Mouse (Mus musculus) regulatory T cell (primary cell): ENCODE results near the gene Vmn1r195.
"Not testable (repeated sequence)": the region's sequence is repeated elsewhere in the genome, so short reads cannot be mapped to it uniquely, and the experiment has no call there.

Experiments
- in situ Hi-C: fragments of 300-600 bp; cut with MboI, MseI; formaldehyde crosslinking; loops from one replicate; pipeline ENCODE4 v1.15.1; 2025; ENCODE audit warnings: high pct_unique_total_duplicates

The Vmn1r195 gene

DNA sequence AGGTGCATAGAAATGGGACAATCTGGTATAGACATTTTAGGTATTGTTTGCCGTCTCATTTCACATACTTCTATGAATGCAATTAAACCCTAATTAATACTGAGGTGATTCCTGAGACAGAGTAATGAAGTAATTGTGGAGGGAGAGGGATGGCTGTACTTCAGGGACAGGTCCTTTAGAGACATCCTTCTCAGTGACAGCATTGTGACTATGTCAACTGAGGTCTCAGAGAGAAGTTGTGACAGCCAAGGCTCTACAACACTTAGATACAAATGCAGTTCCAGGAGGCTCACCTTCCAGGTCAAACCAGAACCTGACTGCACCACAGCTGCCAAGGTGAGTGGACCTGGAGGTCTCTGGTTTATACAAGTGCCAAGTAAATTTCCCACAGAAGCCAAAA, at the start of gene Vmn1r195:
TSS of gene Vmn1r195 (plus strand) at position 301 of the 400 bp plus-strand sequence.
- in situ Hi-C loops = not testable (repeated sequence)

- in situ Hi-C loops = not testable (repeated sequence)
Measured at GRCm38 (mm10) chr13:22223060-22223459, 47.3 kb upstream of the Vmn1r195 start, which contains the start of gene Vmn1r193. Gene Vmn1r193, minus strand, starts transcription at chr13:22223160.

- in situ Hi-C loops = no loop called here
Measured at GRCm38 (mm10) chr13:22243915-22244314, 26.4 kb upstream of the Vmn1r195 start, which contains the start of gene Vmn1r194. Gene Vmn1r194, plus strand, starts transcription at chr13:22244215.

- in situ Hi-C loops = no loop called here
Measured at GRCm38 (mm10) chr13:22271721-22272120, 1.4 kb downstream of the Vmn1r195 start.

- in situ Hi-C loops = no loop called here
Measured at GRCm38 (mm10) chr13:22284578-22284977, 14.3 kb downstream of the Vmn1r195 start.

GRCm38 (mm10) chr13:22289620-22290019, 19.3 kb downstream of the Vmn1r195 start, which contains the start of gene Vmn1r196:
Gene Vmn1r196, plus strand, starts transcription at chr13:22289920.
- in situ Hi-C loops = no loop called here

- in situ Hi-C loops = not testable (repeated sequence)
Measured at GRCm38 (mm10) chr13:22308075-22308474, 37.8 kb downstream of the Vmn1r195 start.

DNA sequence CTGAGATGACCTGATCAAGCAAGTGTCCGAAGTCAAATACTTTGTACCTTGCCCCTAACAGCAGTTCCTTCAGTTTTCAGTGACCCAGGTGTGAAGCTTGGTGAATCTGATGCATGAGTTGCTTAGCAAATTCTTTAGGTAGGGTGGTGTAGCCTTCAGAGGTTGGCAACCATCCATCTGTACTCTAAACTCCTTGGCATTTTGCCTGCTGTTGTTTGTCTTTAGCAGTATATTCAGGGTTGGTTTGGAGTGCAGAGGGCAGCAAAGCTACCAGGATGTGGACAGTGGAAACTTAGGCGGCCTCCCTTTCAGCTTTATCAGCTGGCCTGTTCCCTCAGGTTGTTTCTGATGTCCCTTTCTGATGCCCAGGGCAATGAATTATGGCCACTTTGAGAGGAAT, 45.0 kb downstream of the Vmn1r195 start:
- in situ Hi-C loops = no loop called here

DNA sequence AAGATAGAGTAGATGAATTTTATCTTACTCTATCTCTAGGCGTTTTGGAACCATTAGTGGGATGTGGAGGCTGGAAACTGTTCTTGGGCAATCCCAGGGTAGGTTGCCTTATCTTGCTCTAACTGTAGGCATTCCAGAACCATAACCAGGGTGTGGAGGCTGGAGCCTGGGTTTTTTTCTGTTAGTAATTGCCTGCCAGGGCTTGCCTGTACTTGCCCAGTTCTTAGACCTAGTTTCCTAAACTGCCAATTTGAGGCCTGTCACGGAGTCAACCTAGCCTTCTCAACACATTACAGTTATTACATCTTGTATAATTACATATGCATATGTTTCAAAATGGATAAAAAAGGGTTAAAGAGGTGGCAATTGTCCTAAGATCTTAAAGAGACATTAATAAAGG, 47.0 kb downstream of the Vmn1r195 start:
- in situ Hi-C loops = no loop called here

DNA sequence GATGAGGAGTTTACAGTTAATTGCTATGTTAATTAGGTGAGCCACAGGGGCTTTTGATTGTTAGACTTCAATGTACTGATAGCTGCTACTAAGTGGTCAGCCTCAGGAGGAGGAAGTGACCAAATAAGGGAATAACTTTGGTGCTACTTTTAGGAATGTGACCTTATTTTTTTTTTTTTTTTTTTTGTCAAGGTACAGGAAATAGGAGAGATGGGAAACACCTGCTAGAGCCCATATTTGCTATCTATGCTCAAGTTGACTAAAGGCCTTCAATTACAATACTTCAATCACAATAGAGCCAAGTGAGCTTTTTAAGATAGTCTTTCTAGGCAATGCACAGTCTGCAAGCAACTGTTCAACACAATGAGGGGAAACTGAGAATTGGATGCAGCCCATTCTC, 49.8 kb downstream of the Vmn1r195 start:
- in situ Hi-C loops = no loop called here

DNA sequence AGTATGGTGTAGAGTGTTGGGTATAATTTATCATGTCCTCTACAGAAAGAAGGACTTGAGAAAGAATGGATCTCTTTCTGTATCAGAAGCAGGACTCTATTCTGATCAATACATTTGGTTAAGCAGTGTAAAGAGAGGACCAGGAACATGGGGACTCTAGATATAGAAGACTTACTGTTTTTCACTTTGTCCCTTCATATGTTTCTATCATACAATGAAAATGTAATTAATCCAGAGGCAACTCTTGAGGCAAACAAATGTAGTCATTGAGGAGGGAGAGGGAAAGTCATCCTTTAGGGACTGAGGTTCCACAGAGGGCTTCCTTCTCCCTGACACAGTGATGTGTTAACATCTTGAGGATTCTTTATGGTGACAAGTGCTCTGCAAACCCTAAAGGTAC, 54.0 kb downstream of the Vmn1r195 start, which contains the start of gene Vmn1r197:
TSS of gene Vmn1r197 (plus strand) at position 301 of the 400 bp plus-strand sequence.
- in situ Hi-C loops = no loop called here
